Mouse (Mus musculus) adrenal gland, postnatal 25 days (tissue): Measurements from ENCODE around the gene Zfp362. TPM values are rescaled to one million over a fixed set of nuclear protein-coding genes. Genes with fewer than 3 reads are reported as not detected.

Experiments
- DNase-seq: peaks from one replicate; pipeline ENCODE4 v3.0.0; 2021; ENCODE audit warnings: mixed read lengths
- total RNA-seq: library from RNA; stranded (reverse); gene quantifications from 2 replicates; pipeline ENCODE4 v1.2.3, GENCODE M21; 2021

The Zfp362 gene
- total RNA-seq, 1 experiment from 2014 or later: 38.6 TPM

- DNase-seq: no peak
These were observed 76.2 kb downstream of the Zfp362 start for GRCm38 (mm10) chr4:128729709-128730037.

- DNase-seq: no peak
These were observed 76.7 kb downstream of the Zfp362 start for GRCm38 (mm10) chr4:128729033-128729708.

GRCm38 (mm10) chr4:128728431-128728851 lies 77.4 kb downstream of the Zfp362 start:
- DNase-seq: no peak

- peak; percentile 75 for DNase-seq
These were observed 78.0 kb downstream of the Zfp362 start for GRCm38 (mm10) chr4:128727721-128728430.

- DNase-seq: peak; percentile 90
These were observed 78.7 kb downstream of the Zfp362 start for GRCm38 (mm10) chr4:128727019-128727720.

GRCm38 (mm10) chr4:128724059-128724458 lies 81.8 kb downstream of the Zfp362 start:
- DNase-seq: no peak

- DNase-seq: no peak
These were observed 82.4 kb downstream of the Zfp362 start for GRCm38 (mm10) chr4:128723431-128723830.

Other genes starting within 250 kb of the Zfp362 start
- 7.8 and 10.7 TPM in 2 replicates for gene Zscan20, start 195.9 kb downstream of the Zfp362 start, total RNA-seq
- gene Tlr12, start 187.4 kb downstream of the Zfp362 start, total RNA-seq: 0.33 and 0.38 TPM in 2 replicates
- gene Phc2, start 151.3 kb downstream of the Zfp362 start, total RNA-seq: 67.8 and 70.3 TPM in 2 replicates
- gene A3galt2, start 50.7 kb downstream of the Zfp362 start, total RNA-seq: 0.27 TPM in 1 of 2 replicates, not detected in the other
- 14.3 and 17.9 TPM in 2 replicates for gene Trim62, start 77.5 kb upstream of the Zfp362 start, total RNA-seq
- gene Azin2, start 156.4 kb upstream of the Zfp362 start, total RNA-seq: 36.0 and 44.8 TPM in 2 replicates
- gene Ak2, start 185.9 kb upstream of the Zfp362 start, total RNA-seq: 121 and 128 TPM in 2 replicates